Mouse (Mus musculus) hindbrain, embryonic 16.5 days (tissue): ENCODE measurements at regions not wholly inside any gene's neighbourhood (a gene's known extent, or its start where the extent isn't known, plus 50 kb on each side); places are given as distances from the start of the nearest gene placed in this dataset.

Experiments
- ATAC-seq: fragments of 200-750 bp; cut with Nextera tagmentation; 2 replicates; pipeline ENCODE4 v1.8.0; 2017; ENCODE audit warnings: moderate TSS enrichment, moderate library complexity
- H3K27ac ChIP-seq: fragments of 300-500 bp; sonication (generic); 2 replicates; pipeline ENCODE4 v1.5.1; 2014; ENCODE audit warnings: low read depth, mild to moderate bottlenecking, control low read depth, low read length, moderate library complexity
- H3K27me3 ChIP-seq: fragments of 300-500 bp; sonication (generic); replicated peaks from 2 replicates; pipeline ENCODE4 v1.6.1; 2014; ENCODE audit warnings: low read length; ENCODE audit not compliant: control insufficient read depth, insufficient read depth
- H3K36me3 ChIP-seq: fragments of 300-500 bp; sonication (generic); 2 replicates; pipeline ENCODE4 v1.6.1; 2014; ENCODE audit warnings: mild to moderate bottlenecking, low read length, moderate library complexity, mixed read lengths; ENCODE audit not compliant: control insufficient read depth, insufficient read depth
- H3K4me1 ChIP-seq: fragments of 300-500 bp; sonication (generic); 2 replicates; pipeline ENCODE4 v1.6.1; 2014; ENCODE audit warnings: low read depth, low read length; ENCODE audit not compliant: control insufficient read depth, insufficient read depth
- H3K4me2 ChIP-seq: fragments of 300-500 bp; sonication (generic); 2 replicates; pipeline ENCODE4 v1.6.1; 2014; ENCODE audit warnings: mild to moderate bottlenecking, low read length, control low read depth, moderate library complexity
- H3K4me3 ChIP-seq: fragments of 300-500 bp; sonication (generic); 2 replicates; pipeline ENCODE4 v1.5.1; 2014; ENCODE audit warnings: mild to moderate bottlenecking, low read length, control low read depth, moderate library complexity
- H3K9ac ChIP-seq: fragments of 300-500 bp; sonication (generic); 2 replicates; pipeline ENCODE4 v1.6.1; 2014; ENCODE audit warnings: low read depth, mild to moderate bottlenecking, control low read depth, low read length, moderate library complexity
- H3K9me3 ChIP-seq: fragments of 300-500 bp; sonication (generic); 2 replicates; pipeline ENCODE4 v1.6.1; 2014; ENCODE audit warnings: mild to moderate bottlenecking, low read length, moderate library complexity; ENCODE audit not compliant: control insufficient read depth
- WGBS: fragments of 180-500 bp; shearing (Covaris S2); extraction: QIAGEN DNeasy Blood & Tissue Kit; methylation state at CpG from one replicate; pipeline ENCODE4 v1.1.7; 2014; 5-methylcytosine and 5-hydroxymethylcytosine counted together

GRCm38 (mm10) chr1:148924506-148924905, 1036.6 kb downstream of the Pla2g4a start:
- Histone ChIP-seq H3K36me3 (no peaks in the 10 kb centered on the region), H3K4me1 (no peaks in the 10 kb centered on the region), H3K4me3 (no peak overlapping the region), H3K27ac (no peak overlapping the region), H3K27me3 (no peaks in the 10 kb centered on the region), H3K4me2 (no peak overlapping the region), H3K9me3 (no peaks in the 10 kb centered on the region), H3K9ac (no peak overlapping the region)
- ATAC-seq, result no peak
- WGBS, result 72% methylated on average over 2 of the region's 2 CpGs

- H3K27ac ChIP-seq, result no peak overlapping the region
- no peaks in the 10 kb centered on the region for H3K36me3 ChIP-seq
- H3K4me3 ChIP-seq, result no peak overlapping the region
- H3K4me2 ChIP-seq, result no peak overlapping the region
- H3K9ac ChIP-seq, result no peak overlapping the region
- no peaks in the 10 kb centered on the region for H3K27me3 ChIP-seq
- H3K9me3 ChIP-seq, result no peaks in the 10 kb centered on the region
- no peak for ATAC-seq
- no peaks in the 10 kb centered on the region for H3K4me1 ChIP-seq
Measured at GRCm38 (mm10) chr1:148917062-148917461, 1044.0 kb downstream of the Pla2g4a start.

- Histone ChIP-seq H3K27me3 (no peaks in the 10 kb centered on the region), H3K4me3 (no peak overlapping the region), H3K9me3 (no peaks in the 10 kb centered on the region), H3K36me3 (no peaks in the 10 kb centered on the region), H3K4me2 (no peak overlapping the region), H3K27ac (no peak overlapping the region), H3K9ac (no peak overlapping the region), H3K4me1 (no peaks in the 10 kb centered on the region)
- 97% methylated on average over 1 of the region's 1 CpGs for WGBS
- no peak for ATAC-seq
Measured at GRCm38 (mm10) chr1:148912819-148913218, 1048.3 kb downstream of the Pla2g4a start.

GRCm38 (mm10) chr1:148904067-148904466, 1057.0 kb downstream of the Pla2g4a start:
- no peak for ATAC-seq

GRCm38 (mm10) chr1:148903093-148903492, 1058.0 kb downstream of the Pla2g4a start:
- Histone ChIP-seq H3K4me3 (no peak overlapping the region), H3K4me2 (no peak overlapping the region), H3K4me1 (no peaks in the 10 kb centered on the region), H3K9me3 (no peaks in the 10 kb centered on the region), H3K9ac (no peak overlapping the region), H3K27ac (no peak overlapping the region), H3K27me3 (no peaks in the 10 kb centered on the region), H3K36me3 (no peaks in the 10 kb centered on the region)
- no peak for ATAC-seq

More at GRCm38 (mm10) chr1:148904067-148904466, 1057.0 kb downstream of the Pla2g4a start:
- no peaks in the 10 kb centered on the region for H3K36me3 ChIP-seq
- H3K4me3 ChIP-seq, result no peak overlapping the region
- no peak overlapping the region for H3K27ac ChIP-seq
- H3K4me1 ChIP-seq, result no peaks in the 10 kb centered on the region
- no peaks in the 10 kb centered on the region for H3K27me3 ChIP-seq
- H3K4me2 ChIP-seq, result no peak overlapping the region
- H3K9me3 ChIP-seq, result no peaks in the 10 kb centered on the region
- no peak overlapping the region for H3K9ac ChIP-seq

GRCm38 (mm10) chr1:148901319-148902033, 1059.6 kb downstream of the Pla2g4a start:
- Histone ChIP-seq H3K4me3 (no peak overlapping the region), H3K4me1 (no peaks in the 10 kb centered on the region), H3K27me3 (no peaks in the 10 kb centered on the region), H3K36me3 (no peaks in the 10 kb centered on the region), H3K9me3 (no peaks in the 10 kb centered on the region), H3K27ac (no peak overlapping the region), H3K4me2 (no peak overlapping the region), H3K9ac (no peak overlapping the region)
- 95% methylated on average over 2 of the region's 2 CpGs for WGBS
- ATAC-seq, result no peak

- Histone ChIP-seq H3K4me1 (no peaks in the 10 kb centered on the region), H3K27ac (no peak overlapping the region), H3K27me3 (no peaks in the 10 kb centered on the region), H3K4me3 (no peak overlapping the region), H3K9me3 (no peaks in the 10 kb centered on the region), H3K9ac (no peak overlapping the region), H3K36me3 (no peaks in the 10 kb centered on the region), H3K4me2 (no peak overlapping the region)
- ATAC-seq, result 0 out of 2 replicates have a peak, but pooled peaks have one; percentile 58
- 63% methylated on average over 1 of the region's 1 CpGs for WGBS
Measured at GRCm38 (mm10) chr1:148870788-148871187, 1090.3 kb downstream of the Pla2g4a start.

- Histone ChIP-seq H3K4me2 (no peak overlapping the region), H3K4me1 (no peaks in the 10 kb centered on the region), H3K27me3 (no peaks in the 10 kb centered on the region), H3K9ac (no peak overlapping the region), H3K4me3 (no peak overlapping the region), H3K9me3 (no peaks in the 10 kb centered on the region), H3K36me3 (no peaks in the 10 kb centered on the region), H3K27ac (no peak overlapping the region)
- ATAC-seq, result no peak
- WGBS, result 79% methylated on average over 2 of the region's 2 CpGs
Measured at GRCm38 (mm10) chr1:148863582-148863981, 1097.5 kb downstream of the Pla2g4a start.

- H3K36me3 ChIP-seq, result no peaks in the 10 kb centered on the region
- H3K4me1 ChIP-seq, result no peaks in the 10 kb centered on the region
- no peaks in the 10 kb centered on the region for H3K9me3 ChIP-seq
- no peak overlapping the region for H3K9ac ChIP-seq
- no peak overlapping the region for H3K27ac ChIP-seq
- H3K4me2 ChIP-seq, result no peak overlapping the region
- no peak for ATAC-seq
- H3K27me3 ChIP-seq, result no peaks in the 10 kb centered on the region
- 97% methylated on average over 1 of the region's 1 CpGs for WGBS
- no peak overlapping the region for H3K4me3 ChIP-seq
Measured at GRCm38 (mm10) chr1:148852990-148853389, 1108.1 kb downstream of the Pla2g4a start.

- 79% methylated on average over 2 of the region's 2 CpGs for whole genome bisulfite sequencing
- no peak overlapping the region for H3K27ac ChIP-seq
- H3K9ac ChIP-seq, result no peak overlapping the region
Measured at GRCm38 (mm10) chr1:148846595-148846994, 1114.5 kb downstream of the Pla2g4a start.

More at GRCm38 (mm10) chr1:148846595-148846994, 1114.5 kb downstream of the Pla2g4a start:
- H3K9me3 ChIP-seq, result no peaks in the 10 kb centered on the region
- no peak overlapping the region for H3K4me2 ChIP-seq
- H3K27me3 ChIP-seq, result no peaks in the 10 kb centered on the region
- no peak overlapping the region for H3K4me3 ChIP-seq
- no peak for ATAC-seq
- H3K4me1 ChIP-seq, result no peaks in the 10 kb centered on the region
- no peaks in the 10 kb centered on the region for H3K36me3 ChIP-seq
